Mouse (Mus musculus) urinary bladder, postnatal 4 days (tissue): ENCODE results near the gene Lrp1.

ENCODE experiments used
- DNase-seq, 2 experiments: peaks; one replicate each; pipeline ENCODE4 v3.0.0; 2021 to 2022; ENCODE audit warnings: low spot score in 2 of 2

Lrp1 gene

GRCm38 (mm10) chr10:127555703-127556102 lies 65.2 kb downstream of the Lrp1 start:
- no peak for DNase-seq

GRCm38 (mm10) chr10:127549892-127550291 lies 71.1 kb downstream of the Lrp1 start:
- no peak for DNase-seq

GRCm38 (mm10) chr10:127548236-127548635 lies 72.7 kb downstream of the Lrp1 start:
- DNase-seq: no peak

GRCm38 (mm10) chr10:127546505-127546904 lies 74.4 kb downstream of the Lrp1 start:
- DNase-seq: no peak

- no peak for DNase-seq
These were observed 76.6 kb downstream of the Lrp1 start for GRCm38 (mm10) chr10:127544375-127544774.

- DNase-seq: no peak
These were observed 77.0 kb downstream of the Lrp1 start for GRCm38 (mm10) chr10:127543916-127544315.

- no peak for DNase-seq
These were observed 78.2 kb downstream of the Lrp1 start for GRCm38 (mm10) chr10:127542720-127543119.

- DNase-seq: no peak
These were observed 78.9 kb downstream of the Lrp1 start for GRCm38 (mm10) chr10:127542084-127542483.

- DNase-seq: no peak
These were observed 79.4 kb downstream of the Lrp1 start for GRCm38 (mm10) chr10:127541510-127541909.

GRCm38 (mm10) chr10:127537854-127538583 lies 82.9 kb downstream of the Lrp1 start:
- DNase-seq: peak; percentile 75 to 84

GRCm38 (mm10) chr10:127536586-127537314 lies 84.2 kb downstream of the Lrp1 start:
- DNase-seq: no peak

GRCm38 (mm10) chr10:127534929-127535384 lies 86.0 kb downstream of the Lrp1 start:
- DNase-seq: no peak

- no peak for DNase-seq
These were observed 86.7 kb downstream of the Lrp1 start, which contains the start of gene Nxph4 for GRCm38 (mm10) chr10:127534036-127534928. Gene Nxph4 (minus strand): TSS chr10:127534559.

- no peak for DNase-seq
These were observed 89.4 kb downstream of the Lrp1 start for GRCm38 (mm10) chr10:127531548-127531947.

- DNase-seq: no peak
These were observed 90.0 kb downstream of the Lrp1 start for GRCm38 (mm10) chr10:127530945-127531344.

- no peak for DNase-seq
These were observed 93.5 kb downstream of the Lrp1 start for GRCm38 (mm10) chr10:127527481-127527880.

- peak in 1 of 2 experiments; percentile 46 for DNase-seq
These were observed 94.3 kb downstream of the Lrp1 start for GRCm38 (mm10) chr10:127526681-127527080.

- no peak for DNase-seq
These were observed 94.9 kb downstream of the Lrp1 start for GRCm38 (mm10) chr10:127526048-127526447.

GRCm38 (mm10) chr10:127524646-127525255 lies 96.2 kb downstream of the Lrp1 start:
- no peak for DNase-seq

- DNase-seq: peak; percentile 73 to 80
These were observed 98.8 kb downstream of the Lrp1 start, which contains the start of gene Shmt2 for GRCm38 (mm10) chr10:127522088-127522581. Gene Shmt2 (minus strand): TSS chr10:127522444.

GRCm38 (mm10) chr10:127521611-127522080 lies 99.3 kb downstream of the Lrp1 start:
- DNase-seq: no peak
